Mouse (Mus musculus) forebrain, embryonic 13.5 days (tissue): ENCODE data around the gene Ccl25. TPM values are rescaled to one million over a fixed set of nuclear protein-coding genes. Genes with fewer than 3 reads are reported as not detected.
A peak's percentile ranks its signal among the peaks of the same experiment; 100 is the strongest.
"Not testable (repeated sequence)": the region's sequence is repeated elsewhere in the genome, so short reads cannot be mapped to it uniquely, and the experiment has no call there.

Experiments used
- ATAC-seq: fragments of 200-750 bp; cut with Nextera tagmentation; 2 replicates; pipeline ENCODE4 v1.8.0; 2017
- H3K27ac ChIP-seq: fragments of 300-500 bp; sonication (generic); 2 replicates; pipeline ENCODE4 v1.5.1; 2015; ENCODE audit warnings: inconsistent platforms, mild to moderate bottlenecking, moderate library complexity
- H3K27me3 ChIP-seq: fragments of 300-500 bp; sonication (generic); 2 replicates; pipeline ENCODE4 v1.6.1; 2015; ENCODE audit warnings: mild to moderate bottlenecking, inconsistent platforms
- H3K36me3 ChIP-seq: fragments of 300-500 bp; sonication (generic); 2 replicates; pipeline ENCODE4 v1.6.1; 2015; ENCODE audit warnings: mild to moderate bottlenecking, inconsistent platforms; ENCODE audit not compliant: poor library complexity, severe bottlenecking
- H3K4me1 ChIP-seq: fragments of 300-500 bp; sonication (generic); 2 replicates; pipeline ENCODE4 v1.6.1; 2015; ENCODE audit warnings: inconsistent platforms
- H3K4me2 ChIP-seq: fragments of 300-500 bp; sonication (generic); 2 replicates; pipeline ENCODE4 v1.6.1; 2015; ENCODE audit warnings: inconsistent platforms, mild to moderate bottlenecking, moderate library complexity
- H3K4me3 ChIP-seq: fragments of 300-500 bp; sonication (generic); 2 replicates; pipeline ENCODE4 v1.5.1; 2015; ENCODE audit warnings: mild to moderate bottlenecking, inconsistent platforms
- H3K9ac ChIP-seq: fragments of 300-500 bp; sonication (generic); 2 replicates; pipeline ENCODE4 v1.6.1; 2015; ENCODE audit warnings: mild to moderate bottlenecking, inconsistent platforms
- H3K9me3 ChIP-seq: fragments of 300-500 bp; sonication (generic); replicated peaks from 2 replicates; pipeline ENCODE4 v1.6.1; 2016; ENCODE audit warnings: inconsistent platforms
- WGBS: fragments of 180-500 bp; shearing (Covaris S2); methylation state at CpG from one replicate; pipeline ENCODE4 v1.1.7; 2015; 5-methylcytosine and 5-hydroxymethylcytosine counted together
- polyA plus RNA-seq: library from polyadenylated mRNA; unstranded; fragments of >200 nt; fragmentation: Nextera tagmentation; extraction: Ambion mirVana; gene quantifications from 2 replicates; pipeline ENCODE4 v1.2.1, GENCODE M21; 2015

Gene Ccl25
- polyA plus RNA-seq, 1 experiment from 2014 or later: 24.8 TPM

GRCm38 (mm10) chr8:4372657-4373056 is 47.6 kb downstream of the Ccl25 start:
- no peak for ATAC-seq
- Histone ChIP-seq H3K4me2 (no peak overlapping the region), H3K9ac (no peak overlapping the region), H3K27me3 (no peaks in the 10 kb centered on the region), H3K9me3 (no peaks in the 10 kb centered on the region), H3K27ac (no peak overlapping the region), H3K36me3 (no peaks in the 10 kb centered on the region), H3K4me3 (no peak overlapping the region), H3K4me1 (no peaks in the 10 kb centered on the region)
- 80% methylated on average over 2 of the region's 2 CpGs for WGBS

GRCm38 (mm10) chr8:4401442-4401841 is 76.4 kb downstream of the Ccl25 start:
- Histone ChIP-seq H3K27ac (no peak overlapping the region), H3K36me3 (no peaks in the 10 kb centered on the region), H3K4me2 (no peak overlapping the region), H3K4me3 (no peak overlapping the region), H3K4me1 (no peaks in the 10 kb centered on the region), H3K27me3 (0 out of 2 replicates have a peak, but pooled peaks cover 3% of the 10 kb centered on the region), H3K9ac (no peak overlapping the region), H3K9me3 (no peaks in the 10 kb centered on the region)
- no peak for ATAC-seq
- WGBS: 88% methylated on average over 2 of the region's 2 CpGs

GRCm38 (mm10) chr8:4403960-4404879 is 79.2 kb downstream of the Ccl25 start:
- Histone ChIP-seq H3K4me1 (no peaks in the 10 kb centered on the region), H3K27ac (no peak overlapping the region), H3K9ac (peak overlapping the region; percentile 2; the same call in 1 of the 2 replicates), H3K4me3 (peak overlapping the region; percentile 20), H3K36me3 (no peaks in the 10 kb centered on the region), H3K27me3 (0 out of 2 replicates have a peak, but pooled peaks cover 3% of the 10 kb centered on the region), H3K9me3 (no peaks in the 10 kb centered on the region), H3K4me2 (peak overlapping the region; percentile 40)
- no peak for ATAC-seq
- WGBS: 63% methylated on average over 19 of the region's 19 CpGs

GRCm38 (mm10) chr8:4404880-4405261 is 79.9 kb downstream of the Ccl25 start:
- H3K4me2 ChIP-seq: peak overlapping the region; percentile 40
- H3K9me3 ChIP-seq: no peaks in the 10 kb centered on the region
- peak overlapping the region; percentile 2; the same call in 1 of the 2 replicates for H3K9ac ChIP-seq
- no peak overlapping the region for H3K27ac ChIP-seq
- peak overlapping the region; percentile 20 for H3K4me3 ChIP-seq
- H3K4me1 ChIP-seq: no peaks in the 10 kb centered on the region
- 0 out of 2 replicates have a peak, but pooled peaks cover 3% of the 10 kb centered on the region for H3K27me3 ChIP-seq
- H3K36me3 ChIP-seq: no peaks in the 10 kb centered on the region
- peak; percentile 74 for ATAC-seq
- 16% methylated on average over 16 of the region's 16 CpGs for WGBS

GRCm38 (mm10) chr8:4408425-4408824 is 83.4 kb downstream of the Ccl25 start:
- not testable (repeated sequence) for H3K27me3 ChIP-seq, H3K36me3 ChIP-seq, H3K9me3 ChIP-seq, H3K4me3 ChIP-seq, H3K27ac ChIP-seq, H3K9ac ChIP-seq, ATAC-seq, H3K4me1 ChIP-seq, H3K4me2 ChIP-seq
- 74% methylated on average over 6 of the region's 6 CpGs for WGBS

Other genes with a start within 250 kb of the Ccl25 start
- not detected in 2 replicates for gene Cd209f, start 219.4 kb upstream of the Ccl25 start, polyA plus RNA-seq
- gene Cd209g, start 191.1 kb upstream of the Ccl25 start, polyA plus RNA-seq: not detected in 2 replicates
- gene Evi5l, start 158.6 kb upstream of the Ccl25 start, polyA plus RNA-seq: 57.7 and 62.7 TPM in 2 replicates
- gene Prr36, start 107.8 kb upstream of the Ccl25 start, polyA plus RNA-seq: 33.2 and 36.0 TPM in 2 replicates
- 0.14 TPM in 1 of 2 replicates, not detected in the other for gene Lrrc8e, start 98.4 kb upstream of the Ccl25 start, polyA plus RNA-seq
- gene Map2k7, start 86.5 kb upstream of the Ccl25 start, polyA plus RNA-seq: 24.6 and 28.6 TPM in 2 replicates
- 0.93 and 1.1 TPM in 2 replicates for gene Gm49320, start 86.3 kb upstream of the Ccl25 start, polyA plus RNA-seq
- 4.1 and 5.6 TPM in 2 replicates for gene Tgfbr3l, start 77.0 kb upstream of the Ccl25 start, polyA plus RNA-seq
- 63.8 and 72.7 TPM in 2 replicates for gene Snapc2, start 72.1 kb upstream of the Ccl25 start, polyA plus RNA-seq
- 272 and 274 TPM in 2 replicates for gene Ctxn1, start 65.9 kb upstream of the Ccl25 start, polyA plus RNA-seq
- gene Timm44, start 49.3 kb upstream of the Ccl25 start, polyA plus RNA-seq: 44.5 and 47.9 TPM in 2 replicates
- gene Elavl1, start 203 bp downstream of the Ccl25 start, polyA plus RNA-seq: 199 and 215 TPM in 2 replicates
- 24.6 and 29.5 TPM in 2 replicates for gene Cers4, start 167.8 kb downstream of the Ccl25 start, polyA plus RNA-seq